Mouse (Mus musculus) brain, embryonic 14.5 days (tissue): ENCODE data around the gene Olah. TPM values are rescaled to one million over a fixed set of nuclear protein-coding genes. Genes with fewer than 3 reads are reported as not detected.

ENCODE experiments used
- DNase-seq: peaks from one replicate; pipeline ENCODE4 v3.0.0-alpha.2; 2011; ENCODE audit warnings: low read depth
- CTCF ChIP-seq: fragments of 200-500 bp; IDR thresholded peaks from 2 replicates; pipeline ENCODE4 v1.5.1; 2012; ENCODE audit warnings: inconsistent platforms, mild to moderate bottlenecking, moderate library complexity, borderline replicate concordance; ENCODE audit not compliant: insufficient read depth, insufficient read length; ENCODE audit errors: extremely low read depth
- POLR2A ChIP-seq: fragments of 200-500 bp; IDR thresholded peaks from 2 replicates; pipeline ENCODE4 v1.6.1; 2012; ENCODE audit warnings: mild to moderate bottlenecking, inconsistent platforms, borderline replicate concordance; ENCODE audit not compliant: poor library complexity, insufficient read depth, insufficient read length, severe bottlenecking; ENCODE audit errors: extremely low read depth
- polyA plus RNA-seq: library from polyadenylated mRNA; depleted of rRNA; stranded (reverse); fragments of >200 nt; gene quantifications from 2 replicates; pipeline ENCODE4 v1.2.3, GENCODE M21; 2012

The Olah gene
- polyA plus RNA-seq, 1 experiment, result not detected

- TF ChIP-seq CTCF, result no peak
- no peak for TF ChIP-seq POLR2A
- DNase-seq, result no peak
Observed at GRCm38 (mm10) chr2:3407756-3408155, 10.7 kb upstream of the Olah start.

- no peak for DNase-seq
- TF ChIP-seq POLR2A (no peak), CTCF (no peak)
Observed at GRCm38 (mm10) chr2:3405981-3406380, 9.0 kb upstream of the Olah start.

- DNase-seq, result no peak
- TF ChIP-seq POLR2A (no peak), CTCF (no peak)
Observed at GRCm38 (mm10) chr2:3391945-3392344, 5.1 kb downstream of the Olah start.

GRCm38 (mm10) chr2:3387105-3387860 lies 9.7 kb downstream of the Olah start:
- no peak for DNase-seq
- TF ChIP-seq POLR2A (no peak), CTCF (no peak)

GRCm38 (mm10) chr2:3365127-3365526 lies 31.9 kb downstream of the Olah start:
- no peak for TF ChIP-seq CTCF
- no peak for TF ChIP-seq POLR2A
- DNase-seq, result peak; percentile 30

- no peak for TF ChIP-seq POLR2A
- TF ChIP-seq CTCF, result no peak
- DNase-seq, result no peak
Observed at GRCm38 (mm10) chr2:3361067-3361466, 35.9 kb downstream of the Olah start.

GRCm38 (mm10) chr2:3357887-3358286 lies 39.1 kb downstream of the Olah start:
- no peak for TF ChIP-seq POLR2A
- TF ChIP-seq CTCF, result no peak
- DNase-seq, result no peak

- TF ChIP-seq POLR2A (no peak), CTCF (no peak)
- no peak for DNase-seq
Observed at GRCm38 (mm10) chr2:3356311-3356710, 40.7 kb downstream of the Olah start.

GRCm38 (mm10) chr2:3355793-3356192 lies 41.2 kb downstream of the Olah start:
- TF ChIP-seq POLR2A (no peak), CTCF (no peak)
- no peak for DNase-seq

GRCm38 (mm10) chr2:3353160-3353559 lies 43.9 kb downstream of the Olah start:
- no peak for TF ChIP-seq POLR2A
- TF ChIP-seq CTCF, result no peak
- no peak for DNase-seq

GRCm38 (mm10) chr2:3348919-3349318 lies 48.1 kb downstream of the Olah start:
- TF ChIP-seq POLR2A (no peak), CTCF (peak; percentile 66; the same call in 1 of the 2 replicates)

GRCm38 (mm10) chr2:3348422-3348821 lies 48.6 kb downstream of the Olah start:
- TF ChIP-seq CTCF, result no peak
- no peak for TF ChIP-seq POLR2A
- DNase-seq, result no peak

More at GRCm38 (mm10) chr2:3348919-3349318, 48.1 kb downstream of the Olah start:
- peak; percentile 70 for DNase-seq
